Mouse (Mus musculus): ENCODE data around the gene Tgm1. TPM values are rescaled to one million over a fixed set of nuclear protein-coding genes. Genes with fewer than 3 reads are reported as not detected.
A peak's percentile ranks its signal among the peaks of the same experiment; 100 is the strongest.

Gene Tgm1
- total RNA-seq, 2 experiments from 2014 or later = not detected

DNA sequence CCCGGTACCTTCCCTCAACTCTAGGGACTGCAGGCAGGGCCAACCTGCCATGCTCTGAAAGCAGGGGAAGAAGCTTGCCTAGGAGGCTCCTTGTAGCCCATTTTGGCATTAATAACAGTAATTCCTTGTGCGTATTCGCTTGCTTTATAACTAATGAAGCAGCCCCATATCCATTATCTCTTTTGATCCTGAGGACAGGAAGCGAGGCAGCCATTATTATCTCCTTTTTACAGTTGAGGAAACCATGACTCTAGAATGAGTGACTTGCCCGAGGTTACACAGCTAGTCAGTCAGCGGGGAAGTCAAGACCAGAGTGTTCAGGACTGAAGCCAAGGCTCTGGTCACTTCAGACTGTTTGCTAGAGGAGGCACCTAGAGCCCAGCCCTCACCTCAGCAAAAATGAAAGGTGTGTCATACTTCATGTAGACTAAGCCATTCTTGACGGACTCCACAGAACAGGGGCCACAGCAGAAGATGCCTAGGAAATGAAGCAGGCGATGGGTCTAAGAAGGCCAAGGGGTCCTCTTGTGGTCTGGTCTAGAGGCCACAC, 7.6 kb downstream of the Tgm1 start:
- TF ChIP-seq CTCF (IDR thresholded peaks at IDR 0.05) = no peak
- DNase-seq (ENCODE audit: extremely low spot score in 1 of 2, low spot score in 2 of 2) = no peak
- Histone ChIP-seq H3K4me3 (no peak overlapping the region), H3K27ac (no peak overlapping the region)
- intact Hi-C loops (cut with DNase I) = no loop called here

DNA sequence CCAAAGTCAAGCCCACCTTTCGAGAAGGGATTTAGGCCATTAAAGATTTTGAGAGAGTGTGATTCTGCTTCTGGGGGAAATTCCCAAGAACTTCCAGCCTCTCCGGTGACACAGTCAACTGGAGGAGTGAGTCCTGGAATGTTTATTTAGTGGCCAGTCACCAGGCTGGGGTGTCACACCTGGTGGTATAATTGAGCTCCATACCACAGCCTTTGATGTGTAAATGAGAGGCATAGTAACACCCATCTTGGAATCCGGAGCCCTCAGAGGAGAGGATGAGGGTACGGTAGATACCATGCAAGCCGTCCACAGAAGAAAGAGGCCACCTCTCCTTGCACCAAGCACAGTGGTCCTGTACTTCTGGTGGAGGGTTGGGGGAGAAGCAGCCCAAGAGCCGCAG, 11.0 kb downstream of the Tgm1 start:
- Histone ChIP-seq H3K4me3 (no peak overlapping the region), H3K27ac (no peak overlapping the region)
- intact Hi-C loops (cut with DNase I) = no loop called here
- DNase-seq (ENCODE audit: extremely low spot score in 1 of 2, low spot score in 2 of 2) = no peak
- no peak for TF ChIP-seq CTCF (IDR thresholded peaks at IDR 0.05)

DNA sequence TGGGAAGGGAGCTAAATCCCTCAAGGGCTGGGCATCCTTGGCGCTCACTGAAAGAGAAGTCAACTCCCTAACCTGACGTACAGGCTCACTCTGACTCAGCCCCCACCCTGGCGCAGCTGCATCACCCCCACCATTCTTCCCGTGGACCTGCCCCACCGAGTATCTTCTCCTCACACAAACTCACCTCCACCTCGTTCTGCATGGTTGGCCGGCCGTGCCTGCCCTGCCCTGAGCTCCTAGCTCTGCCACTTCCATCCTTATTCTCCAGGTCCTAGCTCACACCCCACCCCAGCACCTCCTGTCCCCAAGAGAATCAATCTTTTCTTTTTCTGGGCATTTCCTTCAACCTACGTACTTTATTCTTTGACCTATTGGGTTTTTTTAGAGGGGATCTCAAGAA, 12.6 kb downstream of the Tgm1 start:
- DNase-seq (ENCODE audit: extremely low spot score in 1 of 2, low spot score in 2 of 2) = no peak
- TF ChIP-seq CTCF (IDR thresholded peaks at IDR 0.05) = no peak
- Histone ChIP-seq H3K27ac (no peak overlapping the region), H3K4me3 (no peak overlapping the region)
- intact Hi-C loops (cut with DNase I) = no loop called here

DNA sequence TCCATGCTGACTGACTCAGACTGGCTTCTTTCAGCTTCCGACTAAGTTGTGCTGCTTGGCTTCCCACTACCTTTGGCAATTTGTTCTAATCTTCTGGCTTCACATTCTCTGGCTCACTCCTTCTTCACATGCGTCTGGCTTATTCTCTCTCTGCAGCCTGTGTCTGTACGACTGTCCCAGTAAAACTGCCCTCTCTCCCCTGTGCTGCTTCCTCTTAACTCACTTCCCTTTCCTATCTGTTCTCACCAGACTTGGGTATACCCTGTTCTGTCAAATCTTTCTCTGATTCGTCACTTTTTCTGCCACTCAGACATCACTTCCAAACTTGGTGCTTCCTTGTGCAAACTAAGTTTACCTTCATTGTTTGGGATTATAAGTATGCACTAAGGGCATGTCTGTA, 16.5 kb downstream of the Tgm1 start:
- no peak for TF ChIP-seq CTCF (IDR thresholded peaks at IDR 0.05)
- H3K4me3 ChIP-seq = no peak overlapping the region
- DNase-seq (ENCODE audit: extremely low spot score in 1 of 2, low spot score in 2 of 2) = no peak
- intact Hi-C loops (cut with DNase I) = no loop called here
- H3K27ac ChIP-seq = no peak overlapping the region

- TF ChIP-seq CTCF (IDR thresholded peaks at IDR 0.05) = no peak
- Histone ChIP-seq H3K4me3 (no peak overlapping the region), H3K27ac (no peak overlapping the region)
- intact Hi-C loops (cut with DNase I) = no loop called here
- DNase-seq (ENCODE audit: extremely low spot score in 1 of 2, low spot score in 2 of 2) = no peak
Measured at GRCm38 (mm10) chr14:55689433-55689832, 24.3 kb downstream of the Tgm1 start.

DNA sequence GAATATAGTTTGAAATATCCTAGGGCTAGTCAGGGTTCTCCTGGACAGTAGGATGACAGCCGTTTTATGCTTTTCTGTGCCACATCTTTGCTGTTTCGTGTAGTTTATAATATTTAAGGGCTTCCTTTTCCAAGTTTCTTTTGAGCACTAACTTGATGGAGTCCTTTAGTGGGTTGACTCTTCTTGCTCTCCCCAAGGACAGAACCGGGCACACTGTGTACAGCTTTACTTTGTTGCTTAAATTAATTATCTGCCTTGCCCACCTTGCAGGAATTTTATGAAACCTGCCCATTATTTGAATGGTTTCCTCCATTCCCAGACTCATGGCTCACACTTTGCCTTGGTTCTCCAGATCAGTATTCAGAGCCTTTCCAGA, 31.6 kb downstream of the Tgm1 start:
- peak overlapping the region; percentile 68 for H3K4me3 ChIP-seq
- no peak for TF ChIP-seq CTCF (IDR thresholded peaks at IDR 0.05)
- intact Hi-C loops (cut with DNase I) = loop anchor here (1.0 kb wide), 1 partner anchor 61 kb away; no protein-coding TSS in a partner anchor
- H3K27ac ChIP-seq = peak overlapping the region; percentile 47
- no peak for DNase-seq (ENCODE audit: extremely low spot score in 1 of 2, low spot score in 2 of 2)

DNA sequence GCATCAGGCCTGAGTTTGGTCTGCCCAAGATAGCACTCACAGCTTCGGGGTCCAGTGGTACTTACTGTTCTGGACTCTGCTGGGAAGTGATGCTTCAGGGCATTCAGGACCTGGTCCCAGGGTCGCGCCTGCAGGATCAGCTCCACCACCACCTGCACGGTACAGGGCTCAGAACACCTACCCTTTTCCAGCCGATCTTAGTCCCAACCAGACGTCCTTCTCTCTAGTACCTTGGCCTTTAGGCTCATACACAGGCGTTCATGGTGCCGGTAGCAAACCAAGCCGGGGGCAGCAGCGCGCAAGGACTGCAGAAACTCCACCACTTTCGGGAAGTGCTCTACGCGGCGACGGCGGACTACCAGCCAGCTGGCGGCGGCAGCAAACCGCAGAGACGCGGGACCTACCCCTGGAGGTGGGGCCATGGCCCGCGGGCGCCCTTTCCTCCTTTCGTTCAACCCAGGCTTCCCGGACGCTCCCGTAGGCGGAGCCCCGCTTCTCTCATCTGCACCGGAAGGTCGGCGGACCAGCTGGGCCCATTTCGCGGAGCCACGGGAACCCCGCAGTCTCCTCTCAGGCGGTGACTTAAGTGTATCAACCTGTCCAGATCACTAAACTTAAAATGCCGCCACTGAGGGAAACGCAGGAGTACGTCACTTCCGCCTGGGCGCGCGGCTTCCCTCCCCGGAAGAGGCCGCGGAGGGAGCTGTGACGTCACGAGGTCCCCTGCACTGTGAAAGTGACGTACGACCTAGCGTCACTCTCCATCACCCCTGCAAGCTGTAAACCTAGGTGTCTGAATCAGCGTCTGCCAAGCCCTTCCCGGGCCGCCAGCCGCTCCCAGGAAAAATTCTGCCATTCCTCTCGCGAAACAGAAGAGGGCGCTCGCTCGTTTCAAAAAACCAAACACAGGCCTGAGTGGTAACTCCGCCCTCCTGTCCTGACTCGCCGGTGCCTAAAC, 32.3 kb downstream of the Tgm1 start, which contains the start of gene Tinf2:
Gene Tinf2 (minus strand): TSS at position 661 of the 958 bp plus-strand sequence.
- H3K4me3 ChIP-seq = peak within 1 kb of the TSS; percentile 68
- DNase-seq (ENCODE audit: extremely low spot score in 1 of 2, low spot score in 2 of 2) = peak; percentile 95
- intact Hi-C loops (cut with DNase I) = loop anchor here (1.0 to 2.0 kb wide), 2 partner anchors 41 to 62 kb away; partner anchors contain the start of gene Rabggta
- H3K27ac ChIP-seq = peak within 1 kb of the TSS; percentile 47
- peak; percentile 81 for TF ChIP-seq CTCF (IDR thresholded peaks at IDR 0.05)

DNA sequence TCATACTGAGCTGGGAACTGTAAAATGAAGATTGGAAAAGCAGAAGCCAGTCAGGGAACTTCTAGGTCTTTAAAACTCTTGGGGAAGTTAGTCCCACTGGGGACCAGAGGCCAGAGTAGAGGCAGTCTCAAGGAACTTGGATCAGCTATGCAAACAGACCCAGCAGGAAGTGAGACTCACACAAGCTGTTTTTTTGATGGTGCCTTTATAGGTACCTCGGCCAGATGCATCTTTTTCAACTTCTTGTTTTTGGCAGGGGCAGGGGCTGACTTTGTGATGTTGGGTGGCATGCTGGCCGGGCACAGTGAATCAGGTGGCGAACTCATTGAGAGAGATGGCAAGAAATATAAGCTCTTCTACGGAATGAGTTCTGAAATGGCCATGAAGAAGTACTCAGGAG, 36.1 kb downstream of the Tgm1 start:
- H3K4me3 ChIP-seq = no peak overlapping the region
- DNase-seq (ENCODE audit: extremely low spot score in 1 of 2, low spot score in 2 of 2) = no peak
- H3K27ac ChIP-seq = no peak overlapping the region
- intact Hi-C loops (cut with DNase I) = no loop called here
- no peak for TF ChIP-seq CTCF (IDR thresholded peaks at IDR 0.05)

GRCm38 (mm10) chr14:55672741-55673060, 41.0 kb downstream of the Tgm1 start:
- no peak for DNase-seq (ENCODE audit: extremely low spot score in 1 of 2, low spot score in 2 of 2)
- TF ChIP-seq CTCF (IDR thresholded peaks at IDR 0.05) = no peak
- intact Hi-C loops (cut with DNase I) = no loop called here
- Histone ChIP-seq H3K27ac (peak overlapping the region; percentile 98), H3K4me3 (peak overlapping the region; percentile 80)

GRCm38 (mm10) chr14:55671833-55672740, 41.6 kb downstream of the Tgm1 start, which contains the start of the genes Gmpr2 and Nedd8:
Gene Gmpr2, plus strand, starts transcription at chr14:55671941.
Gene Nedd8, minus strand, starts transcription at chr14:55672124.
- DNase-seq (ENCODE audit: extremely low spot score in 1 of 2, low spot score in 2 of 2) = peak; percentile 82 to 91
- Histone ChIP-seq H3K27ac (peak within 1 kb of the TSS; percentile 98), H3K4me3 (peak within 1 kb of the TSS; percentile 80)
- intact Hi-C loops (cut with DNase I) = loop anchor here (1.0 kb wide), 1 partner anchor 12 kb away; the partner anchor contains the start of gene Mdp1
- no peak; the same call in 1 of the 2 replicates for TF ChIP-seq CTCF (IDR thresholded peaks at IDR 0.05)

DNA sequence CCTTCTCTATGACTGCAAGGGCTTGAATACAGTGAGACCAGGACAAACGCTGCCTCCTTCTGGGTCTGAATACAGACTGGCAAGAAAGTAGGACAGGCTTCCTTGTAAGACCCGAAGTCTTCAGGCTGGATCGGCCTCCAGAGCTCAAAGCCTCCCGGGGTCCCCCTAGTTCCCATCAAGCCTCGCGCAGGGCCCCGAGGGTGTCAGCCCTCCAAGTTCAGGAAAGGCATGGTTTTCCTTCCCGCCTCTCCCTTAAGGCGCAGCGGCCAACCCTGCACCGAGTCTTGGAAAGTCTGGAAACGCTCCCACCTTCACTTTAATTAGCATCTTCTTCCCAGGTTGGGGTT, 42.3 kb downstream of the Tgm1 start:
- no peak for DNase-seq (ENCODE audit: extremely low spot score in 1 of 2, low spot score in 2 of 2)
- no peak for TF ChIP-seq CTCF (IDR thresholded peaks at IDR 0.05)
- peak overlapping the region; percentile 98 for H3K27ac ChIP-seq
- H3K4me3 ChIP-seq = peak overlapping the region; percentile 80
- intact Hi-C loops (cut with DNase I) = loop anchor here (1.0 kb wide), 1 partner anchor 11 kb away; the partner anchor contains the start of gene Mdp1

Measured in left cerebral cortex, adult 2 months (tissue).